Comparison of ENCODE assay signal across 18 mouse cellular contexts in genomic region chr19:6493219-6493618, GRCm38 (mm10). TPM values are rescaled to one million over a fixed set of nuclear protein-coding genes. Genes with fewer than 3 reads are reported as not detected.
"Had no signal": no experiment of that assay in that cellular context is flagged by ENCODE, and none has a peak within 500 bp of the region (broad histone marks: within the 10 kb centered on the region; RNA-seq: fewer than 3 reads in every experiment).

No protein-coding gene starts in this region.

- ATAC-seq: lung, postnatal 0 days; midbrain, embryonic 13.5 days had no signal

- H3K9ac ChIP-seq: limb, embryonic 12.5 days; liver, embryonic 14.5 days; midbrain, embryonic 13.5 days had no signal

- H3K9me3 ChIP-seq: limb, embryonic 12.5 days; midbrain, embryonic 13.5 days; neural tube, embryonic 13.5 days had no signal

- H3K4me2 ChIP-seq: limb, embryonic 12.5 days; midbrain, embryonic 13.5 days; neural tube, embryonic 13.5 days had no signal

- H3K4me3 ChIP-seq: limb, embryonic 12.5 days; midbrain, embryonic 13.5 days; neural tube, embryonic 13.5 days had no signal

- DNase-seq: kidney, postnatal 10 days; kidney, postnatal 4 days; liver; lung, adult 2 months; lung, postnatal 36 days; right cerebral cortex, adult 18-20 months; right cerebral cortex, postnatal 25 days; thymus, postnatal 36 days had no signal

- H3K27ac ChIP-seq: limb, embryonic 12.5 days; liver, embryonic 14.5 days; midbrain, embryonic 13.5 days; neural tube, embryonic 13.5 days had no signal

- H3K36me3 ChIP-seq: limb, embryonic 12.5 days; neural tube, embryonic 13.5 days had no signal

RNA-seq across cellular contexts. Expression of gene Slc22a12, which starts 49.6 kb away (rescaled TPM):
- total RNA-seq: megakaryocyte progenitor cell, adult 5-6 weeks; monocyte, adult 5-6 weeks had no signal
- polyA plus RNA-seq: limb, embryonic 12.5 days; liver, embryonic 14.5 days; midbrain, embryonic 13.5 days; neural tube, embryonic 13.5 days; small intestine, adult 2 months; stomach, embryonic 16.5 days; thymus, postnatal 0 days had no signal
